Mouse (Mus musculus): ENCODE results near the gene Wnk2. TPM values are rescaled to one million over a fixed set of nuclear protein-coding genes. Genes with fewer than 3 reads are reported as not detected.

Gene Wnk2
- polyA plus RNA-seq, 1 experiment, result not detected

DNA sequence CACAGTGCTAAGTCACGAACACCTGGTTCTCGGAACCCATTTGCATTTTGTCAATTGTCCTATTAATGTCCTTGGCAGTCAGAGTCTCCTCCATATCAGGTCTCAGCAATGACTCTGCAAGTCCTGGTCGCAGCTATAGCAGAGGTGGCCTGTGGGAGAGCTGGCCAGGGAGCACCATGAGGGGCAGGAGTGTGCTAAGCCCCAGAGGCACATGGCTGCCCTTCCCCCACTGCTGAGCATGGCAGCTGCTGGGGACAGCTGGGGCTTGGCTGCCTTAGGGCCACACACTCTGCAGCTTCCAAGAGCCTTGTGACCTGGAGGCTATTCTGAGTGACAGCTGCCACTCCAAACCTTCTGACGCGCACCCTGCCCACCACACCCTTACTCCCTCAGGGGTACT, 127.7 kb downstream of the Wnk2 start:
- TF ChIP-seq POLR2A (IDR thresholded peaks at IDR 0.05; ENCODE audit: low read depth, low read length) (no peak), CTCF (IDR thresholded peaks at IDR 0.05; ENCODE audit: borderline replicate concordance, insufficient read depth, low read length) (no peak)
- no peak overlapping the region for H3K27ac ChIP-seq (ENCODE audit: insufficient read depth, low read length)
- no peak overlapping the region for H3K4me3 ChIP-seq (ENCODE audit: insufficient read depth, low read length)
- 0 out of 2 replicates have a peak, but pooled peaks cover 3% of the 10 kb centered on the region for H3K4me1 ChIP-seq (ENCODE audit: control insufficient read depth, insufficient read depth, low read length)

DNA sequence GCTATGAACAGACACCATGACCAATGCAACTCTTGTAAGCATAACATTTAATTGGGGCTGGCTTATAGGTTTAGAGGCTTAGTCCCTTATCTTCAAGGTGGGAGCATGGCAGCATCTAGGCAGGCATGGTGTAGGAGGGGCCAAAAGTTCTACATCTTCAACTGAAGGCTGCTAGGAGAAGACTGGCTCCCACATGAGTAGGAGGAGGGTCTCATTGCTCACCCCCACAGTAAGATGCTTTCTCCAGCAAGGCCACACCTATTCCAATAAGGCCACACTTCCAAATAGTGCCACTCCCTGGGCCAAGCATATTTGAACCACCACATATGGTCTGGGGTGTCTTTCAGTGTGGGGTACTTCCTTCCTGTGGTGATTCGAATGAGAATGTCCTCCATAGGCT, 130.4 kb downstream of the Wnk2 start:
- TF ChIP-seq POLR2A (IDR thresholded peaks at IDR 0.05; ENCODE audit: low read depth, low read length), result no peak
- no peak for TF ChIP-seq CTCF (IDR thresholded peaks at IDR 0.05; ENCODE audit: borderline replicate concordance, insufficient read depth, low read length)
- Histone ChIP-seq H3K4me3 (ENCODE audit: insufficient read depth, low read length) (no peak overlapping the region), H3K27ac (ENCODE audit: insufficient read depth, low read length) (no peak overlapping the region)

DNA sequence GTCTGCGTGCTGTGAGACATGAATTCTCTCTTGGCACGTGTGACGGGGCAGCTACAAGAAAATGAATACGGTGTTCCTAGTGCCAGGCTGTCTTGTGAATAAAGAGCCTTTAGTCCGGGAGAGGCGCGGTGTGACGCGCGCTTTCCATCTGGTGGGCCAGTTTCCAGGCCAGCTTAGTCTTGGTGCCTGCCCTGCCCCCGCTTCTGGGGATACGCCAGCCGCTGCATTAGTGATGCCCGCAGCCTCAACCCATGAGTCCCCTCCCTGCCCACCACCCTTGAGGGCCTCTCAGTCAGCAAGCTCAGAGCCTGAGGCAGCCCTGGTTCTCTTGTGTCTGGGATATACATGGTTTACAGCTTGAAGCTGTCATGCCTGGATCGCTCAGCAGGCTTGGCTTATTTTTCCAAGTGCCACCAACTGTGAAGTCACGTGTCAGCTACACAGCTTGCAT, 131.5 kb downstream of the Wnk2 start:
- Histone ChIP-seq H3K4me1 (ENCODE audit: control insufficient read depth, insufficient read depth, low read length) (peaks cover 3% of the 10 kb centered on the region; the same call in 1 of the 2 replicates), H3K4me3 (ENCODE audit: insufficient read depth, low read length) (no peak overlapping the region), H3K27ac (ENCODE audit: insufficient read depth, low read length) (no peak overlapping the region)
- TF ChIP-seq CTCF (IDR thresholded peaks at IDR 0.05; ENCODE audit: borderline replicate concordance, insufficient read depth, low read length), result no peak

More for the DNA sequence above, 130.4 kb downstream of the Wnk2 start:
- peaks cover 3% of the 10 kb centered on the region; the same call in 1 of the 2 replicates for H3K4me1 ChIP-seq (ENCODE audit: control insufficient read depth, insufficient read depth, low read length)

DNA sequence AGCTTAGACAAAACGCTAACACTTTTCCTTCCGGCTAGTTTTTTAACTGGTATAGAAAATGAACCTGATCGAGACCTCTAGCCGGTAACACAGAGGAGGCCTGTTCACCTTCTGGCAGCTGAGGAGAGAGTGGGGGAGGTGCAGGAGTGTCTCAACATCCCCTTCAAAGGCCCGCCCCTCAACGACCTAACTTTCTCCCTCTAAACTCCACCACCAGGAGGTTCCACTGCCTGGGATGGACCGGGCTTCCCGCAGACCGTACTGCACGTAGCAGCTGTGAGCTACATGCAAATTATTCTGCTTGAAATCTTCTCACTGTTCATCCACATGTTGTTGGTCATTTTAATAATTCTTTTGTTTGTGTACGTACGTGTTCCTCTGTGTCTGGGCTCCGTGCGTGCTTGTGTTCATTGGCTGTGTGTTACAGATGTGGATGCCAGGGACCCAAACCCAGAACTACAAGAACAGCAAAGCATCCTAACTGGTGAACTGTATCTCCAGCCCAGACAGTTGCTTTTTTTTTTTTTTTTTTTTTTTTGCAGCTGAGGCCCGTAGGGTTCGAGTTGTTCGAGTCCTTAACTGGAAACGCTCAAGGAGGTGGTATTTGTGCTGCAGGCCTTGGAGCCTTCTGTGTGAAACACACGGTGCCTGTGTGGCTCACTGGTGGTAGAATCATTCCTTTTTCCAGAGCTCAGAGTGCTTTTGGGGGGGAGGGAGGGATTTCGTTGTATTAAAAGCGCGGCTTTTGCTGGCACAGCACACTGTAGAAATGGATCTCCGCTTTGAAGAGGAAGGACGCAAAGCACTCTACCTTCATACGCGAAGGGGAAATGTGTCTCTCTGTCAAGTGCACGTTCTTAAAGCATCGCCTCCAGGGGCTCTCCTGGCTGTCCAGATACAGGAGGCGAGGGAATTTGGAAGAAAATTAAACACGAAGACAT, 132.2 kb downstream of the Wnk2 start:
- TF ChIP-seq CTCF (IDR thresholded peaks at IDR 0.05; ENCODE audit: borderline replicate concordance, insufficient read depth, low read length) (no peak), POLR2A (IDR thresholded peaks at IDR 0.05; ENCODE audit: low read depth, low read length) (no peak)
- peaks cover 3% of the 10 kb centered on the region; the same call in 1 of the 2 replicates for H3K4me1 ChIP-seq (ENCODE audit: control insufficient read depth, insufficient read depth, low read length)
- H3K27ac ChIP-seq (ENCODE audit: insufficient read depth, low read length), result no peak overlapping the region
- H3K4me3 ChIP-seq (ENCODE audit: insufficient read depth, low read length), result no peak overlapping the region

DNA sequence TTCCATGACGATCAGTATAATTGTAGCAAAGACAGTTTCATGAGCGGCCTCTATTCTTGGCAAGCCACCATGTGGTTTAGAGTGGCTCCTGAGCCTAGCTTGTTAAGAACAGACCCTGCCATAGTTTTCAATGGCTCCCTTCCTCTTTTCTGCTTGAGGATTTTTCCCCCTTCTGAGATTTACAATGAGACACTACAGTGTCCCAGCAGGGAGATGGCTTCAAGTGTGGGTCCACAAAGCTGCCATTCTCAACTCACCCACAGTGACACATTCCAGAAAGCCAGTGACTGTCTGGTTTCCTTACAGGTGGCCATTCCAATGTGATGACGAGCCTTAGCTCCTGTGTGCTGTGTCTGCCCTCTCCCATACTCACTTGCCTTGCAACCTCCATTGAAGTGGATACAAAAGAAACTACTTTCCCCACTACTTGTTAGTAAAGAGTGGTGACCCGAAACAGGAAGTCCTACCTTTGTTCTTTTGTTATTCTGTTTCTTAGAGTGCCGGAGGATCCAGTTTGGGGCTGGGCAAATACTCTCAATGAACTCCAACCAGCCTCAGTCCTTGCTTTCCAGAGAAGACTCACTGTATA, 134.5 kb downstream of the Wnk2 start:
- no peak overlapping the region for H3K27ac ChIP-seq (ENCODE audit: insufficient read depth, low read length)
- peaks cover 3% of the 10 kb centered on the region; the same call in 1 of the 2 replicates for H3K4me1 ChIP-seq (ENCODE audit: control insufficient read depth, insufficient read depth, low read length)
- TF ChIP-seq CTCF (IDR thresholded peaks at IDR 0.05; ENCODE audit: borderline replicate concordance, insufficient read depth, low read length) (no peak), POLR2A (IDR thresholded peaks at IDR 0.05; ENCODE audit: low read depth, low read length) (no peak)
- H3K4me3 ChIP-seq (ENCODE audit: insufficient read depth, low read length), result no peak overlapping the region

DNA sequence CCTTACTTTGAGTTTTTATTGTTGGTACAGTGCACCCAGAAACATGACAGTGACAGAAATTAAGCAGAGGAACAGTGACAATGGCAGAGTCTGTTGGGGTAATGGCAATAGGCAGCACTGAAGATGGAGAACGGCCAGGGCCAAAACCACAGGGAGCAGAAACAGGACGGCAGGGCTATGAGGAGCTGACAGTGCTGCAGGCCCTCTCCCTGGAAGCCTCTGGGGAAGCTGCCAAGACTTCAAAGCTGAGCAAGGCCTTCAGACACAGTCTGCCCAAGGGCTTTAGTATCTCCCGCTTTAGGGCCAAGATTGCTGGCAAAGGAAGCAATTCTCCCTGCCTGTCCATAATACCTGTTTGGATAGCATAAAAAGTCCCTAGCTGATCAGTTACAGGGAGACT, 146.1 kb downstream of the Wnk2 start:
- H3K4me1 ChIP-seq (ENCODE audit: control insufficient read depth, insufficient read depth, low read length), result no peaks in the 10 kb centered on the region; the same call in 1 of the 2 replicates
- no peak overlapping the region for H3K4me3 ChIP-seq (ENCODE audit: insufficient read depth, low read length)
- no peak overlapping the region for H3K27ac ChIP-seq (ENCODE audit: insufficient read depth, low read length)
- TF ChIP-seq CTCF (IDR thresholded peaks at IDR 0.05; ENCODE audit: borderline replicate concordance, insufficient read depth, low read length), result no peak
- TF ChIP-seq POLR2A (IDR thresholded peaks at IDR 0.05; ENCODE audit: low read depth, low read length), result no peak

DNA sequence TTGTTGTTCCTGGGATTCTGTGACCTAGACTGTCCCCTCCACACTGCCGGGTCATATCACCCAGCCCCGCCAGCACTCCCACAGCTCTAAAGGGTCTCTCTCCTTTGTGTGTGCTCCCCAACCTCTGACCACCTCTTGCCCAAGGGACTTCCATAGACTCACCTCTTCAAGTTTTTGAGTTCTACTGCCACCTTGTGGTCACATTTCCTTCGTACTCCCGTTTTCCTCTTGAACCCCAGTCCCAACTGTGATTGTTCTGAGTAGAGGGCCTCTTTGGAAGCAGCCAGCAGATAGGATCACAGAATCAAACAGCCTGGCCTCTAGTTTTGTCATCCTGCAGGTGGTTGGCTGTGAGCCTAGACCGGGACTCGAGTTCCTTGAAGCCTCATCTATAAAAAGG, 149.2 kb downstream of the Wnk2 start:
- Histone ChIP-seq H3K4me3 (ENCODE audit: insufficient read depth, low read length) (no peak overlapping the region), H3K27ac (ENCODE audit: insufficient read depth, low read length) (no peak overlapping the region), H3K4me1 (ENCODE audit: control insufficient read depth, insufficient read depth, low read length) (no peaks in the 10 kb centered on the region; the same call in 1 of the 2 replicates)
- TF ChIP-seq POLR2A (IDR thresholded peaks at IDR 0.05; ENCODE audit: low read depth, low read length), result no peak
- TF ChIP-seq CTCF (IDR thresholded peaks at IDR 0.05; ENCODE audit: borderline replicate concordance, insufficient read depth, low read length), result no peak

DNA sequence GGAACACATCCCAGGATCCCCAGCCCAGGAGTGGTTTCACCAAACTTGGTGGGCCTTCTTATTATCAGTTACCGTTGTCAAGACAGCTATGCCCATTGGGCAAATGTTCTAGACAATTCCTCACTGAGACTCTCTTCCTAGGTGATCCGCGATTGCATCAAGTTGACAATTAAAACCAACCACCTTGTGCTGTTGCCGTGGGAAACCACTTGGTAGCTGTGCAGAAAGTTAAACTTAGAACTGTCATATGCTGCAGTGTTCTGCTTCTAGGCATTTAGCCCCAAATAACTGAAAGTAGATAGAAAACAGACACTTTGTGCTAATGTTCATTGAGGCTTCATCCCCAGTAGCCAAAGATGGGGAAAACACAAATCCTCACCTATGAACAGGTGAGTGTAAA, 151.1 kb downstream of the Wnk2 start:
- Histone ChIP-seq H3K4me3 (ENCODE audit: insufficient read depth, low read length) (no peak overlapping the region), H3K27ac (ENCODE audit: insufficient read depth, low read length) (no peak overlapping the region), H3K4me1 (ENCODE audit: control insufficient read depth, insufficient read depth, low read length) (no peaks in the 10 kb centered on the region; the same call in 1 of the 2 replicates)
- TF ChIP-seq POLR2A (IDR thresholded peaks at IDR 0.05; ENCODE audit: low read depth, low read length) (no peak), CTCF (IDR thresholded peaks at IDR 0.05; ENCODE audit: borderline replicate concordance, insufficient read depth, low read length) (no peak)

DNA sequence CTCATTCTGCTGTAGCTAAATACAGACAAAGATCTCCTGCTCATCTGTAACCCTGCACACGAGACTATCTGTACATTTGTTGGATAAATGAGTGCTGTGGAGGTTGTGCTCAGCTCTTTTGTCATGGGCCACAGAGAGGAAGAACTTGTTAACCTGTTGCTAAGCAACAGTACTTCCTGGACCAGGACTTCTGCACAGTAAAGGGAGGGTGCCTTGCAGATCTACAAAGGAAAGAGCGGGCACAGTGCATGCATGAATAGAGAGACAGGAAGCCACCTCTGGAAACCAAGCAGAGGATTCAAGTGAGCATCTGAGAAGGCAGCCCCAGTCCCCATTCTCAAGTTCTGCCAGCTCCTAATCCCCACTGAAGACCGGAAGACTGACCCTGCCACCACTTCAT, 152.9 kb downstream of the Wnk2 start:
- no peak for TF ChIP-seq POLR2A (IDR thresholded peaks at IDR 0.05; ENCODE audit: low read depth, low read length)
- no peak for TF ChIP-seq CTCF (IDR thresholded peaks at IDR 0.05; ENCODE audit: borderline replicate concordance, insufficient read depth, low read length)
- H3K4me1 ChIP-seq (ENCODE audit: control insufficient read depth, insufficient read depth, low read length), result peaks cover 2% of the 10 kb centered on the region; the same call in 1 of the 2 replicates
- no peak overlapping the region for H3K27ac ChIP-seq (ENCODE audit: insufficient read depth, low read length)
- no peak overlapping the region for H3K4me3 ChIP-seq (ENCODE audit: insufficient read depth, low read length)

DNA sequence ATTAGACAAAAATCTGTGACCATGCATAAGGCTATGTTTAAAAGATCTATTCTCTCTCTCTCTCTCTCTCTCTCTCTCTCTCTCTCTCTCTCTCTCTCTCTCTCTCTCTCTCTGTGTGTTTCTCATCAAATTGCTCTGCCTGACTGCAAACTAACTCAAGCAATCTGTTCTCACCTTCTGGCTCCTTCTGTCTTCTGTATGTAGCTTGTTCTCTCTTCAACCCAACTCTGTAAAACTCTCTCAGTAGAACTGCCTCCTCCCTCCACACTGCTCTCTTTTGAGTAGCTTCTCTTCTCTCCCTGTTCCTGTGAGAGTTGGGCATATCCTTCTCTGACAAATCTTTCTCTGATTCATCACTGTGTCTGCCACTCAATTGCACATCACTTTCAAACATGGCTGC, 154.9 kb downstream of the Wnk2 start:
- TF ChIP-seq POLR2A (IDR thresholded peaks at IDR 0.05; ENCODE audit: low read depth, low read length) (no peak), CTCF (IDR thresholded peaks at IDR 0.05; ENCODE audit: borderline replicate concordance, insufficient read depth, low read length) (no peak)
- H3K4me1 ChIP-seq (ENCODE audit: control insufficient read depth, insufficient read depth, low read length), result peaks cover 2% of the 10 kb centered on the region; the same call in 1 of the 2 replicates
- no peak overlapping the region for H3K27ac ChIP-seq (ENCODE audit: insufficient read depth, low read length)
- no peak overlapping the region for H3K4me3 ChIP-seq (ENCODE audit: insufficient read depth, low read length)

Measured in embryonic fibroblast, embryonic 13.5 days (primary cell).